Mouse (Mus musculus) kidney, postnatal 10 days (tissue): ENCODE results near the gene 6030452D12Rik.
A peak's percentile ranks its signal among the peaks of the same experiment; 100 is the strongest.

Experiments
- DNase-seq: peaks from one replicate; pipeline ENCODE4 v3.0.0; 2021; ENCODE audit warnings: mixed read lengths

Gene 6030452D12Rik

DNA sequence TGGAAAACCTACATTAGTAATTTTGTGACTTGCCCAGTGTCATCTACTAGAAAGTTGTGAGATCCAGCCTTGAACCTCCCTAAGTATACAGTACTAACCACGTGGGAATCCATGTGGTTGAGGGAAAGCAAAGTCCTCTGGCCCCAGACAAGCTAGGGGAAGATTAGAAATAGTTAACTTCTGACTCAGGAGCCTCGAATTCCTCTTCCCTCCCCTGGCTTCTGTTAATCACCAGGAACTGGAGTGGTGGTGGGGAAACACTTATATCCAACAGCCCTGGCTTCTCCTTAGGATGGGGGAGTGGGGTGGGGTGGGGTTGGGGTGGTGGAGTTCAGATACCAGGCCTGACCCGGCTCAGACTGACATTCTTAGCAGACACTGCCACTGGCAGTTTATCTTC lies 18.4 kb downstream of the 6030452D12Rik start:
- DNase-seq: no peak

DNA sequence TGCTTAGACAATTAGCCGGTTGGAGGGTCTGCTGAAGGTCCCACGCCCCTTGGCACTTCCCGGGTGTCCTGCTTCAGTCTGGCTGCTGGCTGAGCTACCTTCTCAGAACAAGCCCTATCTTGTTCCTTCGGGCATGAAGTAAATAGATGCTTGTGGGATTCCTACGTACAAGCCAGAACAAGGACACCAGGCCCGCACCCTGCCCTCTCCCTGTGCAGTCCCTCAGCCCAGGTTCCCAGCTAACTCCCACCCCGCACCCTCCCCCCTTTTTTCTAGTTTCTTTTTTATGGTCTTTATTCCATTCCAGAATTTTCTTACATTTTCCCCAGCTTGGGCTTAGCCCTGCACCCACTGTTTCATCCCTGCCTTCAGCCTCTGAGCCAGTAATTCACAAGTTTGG lies 20.3 kb downstream of the 6030452D12Rik start:
- no peak for DNase-seq

DNA sequence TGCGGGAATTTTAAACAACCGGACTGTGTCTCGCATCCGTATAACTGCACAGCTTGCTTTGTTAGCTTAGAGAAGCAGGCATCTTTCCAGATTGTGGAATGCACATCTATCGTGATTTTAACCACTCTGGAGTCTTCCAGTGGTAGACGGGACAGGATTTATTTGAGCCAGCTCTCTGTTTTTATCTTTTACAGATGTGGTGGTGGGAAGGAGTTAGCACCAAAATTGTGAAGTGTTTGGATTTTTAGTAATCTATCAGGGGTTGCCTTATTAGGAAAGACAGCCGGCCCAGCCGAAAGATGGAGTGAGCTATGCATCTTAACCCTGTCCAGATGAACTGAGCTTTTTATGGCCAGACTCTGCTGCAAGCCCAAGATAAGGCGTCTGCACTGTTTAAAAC lies 21.5 kb downstream of the 6030452D12Rik start:
- DNase-seq: no peak

DNA sequence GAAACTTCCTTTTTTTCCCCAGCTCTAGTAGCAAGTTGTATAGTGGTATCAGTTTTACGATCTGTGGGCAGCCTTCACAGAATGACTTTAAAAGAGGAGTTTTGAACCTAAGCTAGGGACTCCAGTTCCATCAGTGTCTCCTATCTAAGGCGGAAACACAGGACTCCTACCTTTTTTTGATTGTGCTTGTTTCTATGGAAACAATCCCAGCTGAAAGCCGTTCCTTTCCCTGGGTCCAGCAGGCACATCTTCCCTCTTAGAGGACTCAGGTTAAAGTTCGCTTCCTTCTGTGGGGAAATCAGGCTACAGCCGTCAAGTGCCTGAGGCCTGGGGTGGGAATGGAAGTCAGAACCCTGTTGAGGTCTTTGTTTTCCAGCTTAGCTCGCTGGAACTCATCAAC lies 26.4 kb downstream of the 6030452D12Rik start:
- no peak for DNase-seq

DNA sequence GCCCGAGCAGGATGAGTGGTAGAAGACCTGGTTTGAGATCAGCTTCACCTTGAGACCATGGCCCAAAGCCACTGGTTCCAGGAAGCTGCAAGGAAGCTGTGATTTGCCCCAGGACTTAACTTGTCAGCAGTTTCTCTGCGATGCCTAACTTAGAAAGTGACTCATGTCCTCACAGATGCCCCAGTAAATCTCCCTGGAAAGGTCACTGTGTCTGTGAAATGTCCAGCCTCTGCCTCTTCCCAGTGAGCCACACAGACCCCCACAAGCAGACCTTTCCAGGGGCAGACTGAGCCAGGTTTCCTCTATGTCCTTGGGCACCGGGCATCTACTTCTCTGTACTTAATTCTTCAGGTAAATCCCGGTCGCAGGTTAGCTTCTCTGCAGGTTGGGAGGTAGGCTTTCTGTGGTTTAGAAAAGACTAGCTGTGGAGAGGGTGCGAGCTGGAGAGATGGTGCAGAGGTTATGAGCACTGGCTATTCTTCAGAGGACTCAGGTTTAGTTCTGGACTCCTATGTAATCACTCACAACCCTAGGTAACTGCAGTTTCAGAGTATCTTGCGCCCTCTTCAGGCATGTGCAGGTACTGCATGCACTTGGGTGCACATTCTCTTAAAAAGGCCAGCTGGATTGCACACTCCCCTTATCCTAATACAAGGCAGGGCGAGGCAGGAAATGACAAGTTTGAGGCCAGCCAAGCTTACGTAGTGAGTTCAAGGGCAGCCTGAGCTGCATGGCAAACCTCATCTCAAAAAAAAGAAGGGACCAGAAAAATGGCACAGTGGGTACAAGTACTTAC lies 27.1 kb downstream of the 6030452D12Rik start:
- no peak for DNase-seq

DNA sequence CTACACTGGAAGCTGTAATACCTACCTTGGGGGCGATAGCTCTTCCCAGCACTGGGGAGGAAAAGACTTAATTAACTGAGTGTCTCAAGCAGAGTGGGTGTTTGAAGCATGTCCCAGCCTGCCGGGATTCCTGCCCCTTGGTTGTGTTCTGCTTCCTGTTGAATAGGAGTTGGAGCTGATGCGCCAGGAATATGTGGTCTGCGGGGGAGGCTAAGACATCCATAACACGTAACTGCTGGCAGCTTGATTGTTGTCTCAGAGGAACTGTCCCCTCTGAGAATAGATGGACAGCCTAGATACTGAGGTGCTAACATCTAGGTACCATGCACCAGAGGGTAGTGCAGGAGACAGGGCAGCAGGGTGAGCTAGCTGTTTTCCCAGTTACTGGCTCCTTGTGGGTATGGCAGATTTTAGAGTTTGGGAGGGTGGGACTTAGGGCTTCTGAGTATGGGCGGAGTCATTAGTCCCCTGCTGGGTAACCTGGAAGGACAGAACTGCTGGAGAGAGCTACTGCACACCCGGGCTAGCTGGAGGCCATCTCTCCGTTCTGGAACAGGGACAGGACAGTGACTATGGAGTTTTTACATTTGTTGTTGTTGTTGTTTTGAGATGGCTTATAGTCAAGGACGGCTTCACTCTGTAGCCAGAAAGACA lies 28.4 kb downstream of the 6030452D12Rik start:
- no peak for DNase-seq

DNA sequence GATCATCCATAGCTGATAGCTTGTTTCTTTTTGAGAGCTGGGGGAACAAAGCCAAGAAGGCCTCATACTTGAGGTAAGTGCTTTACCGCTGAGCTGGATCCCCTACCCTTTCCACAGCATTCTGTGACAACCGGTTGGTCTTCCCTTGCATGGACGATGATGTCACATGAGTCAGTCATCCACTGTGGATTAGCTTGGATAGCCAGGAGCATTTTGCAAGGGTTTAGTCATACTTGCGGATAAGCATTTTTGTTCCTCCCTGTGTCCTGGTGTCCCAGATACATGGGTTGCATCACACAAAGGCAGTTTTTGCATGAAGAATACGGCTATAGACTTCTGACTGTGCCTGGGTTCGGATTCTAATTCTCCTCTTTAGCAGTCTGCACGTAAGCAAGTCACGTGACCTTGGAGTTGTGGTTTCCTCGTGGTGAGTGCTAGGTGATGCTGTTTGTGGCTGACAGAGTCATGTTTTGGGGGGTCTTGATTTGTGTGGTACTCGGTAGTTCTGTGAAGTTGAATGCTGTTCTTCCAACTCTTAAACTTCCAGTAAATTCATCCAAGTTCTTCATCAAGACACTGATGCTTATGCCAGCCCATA lies 29.7 kb downstream of the 6030452D12Rik start:
- DNase-seq: no peak

DNA sequence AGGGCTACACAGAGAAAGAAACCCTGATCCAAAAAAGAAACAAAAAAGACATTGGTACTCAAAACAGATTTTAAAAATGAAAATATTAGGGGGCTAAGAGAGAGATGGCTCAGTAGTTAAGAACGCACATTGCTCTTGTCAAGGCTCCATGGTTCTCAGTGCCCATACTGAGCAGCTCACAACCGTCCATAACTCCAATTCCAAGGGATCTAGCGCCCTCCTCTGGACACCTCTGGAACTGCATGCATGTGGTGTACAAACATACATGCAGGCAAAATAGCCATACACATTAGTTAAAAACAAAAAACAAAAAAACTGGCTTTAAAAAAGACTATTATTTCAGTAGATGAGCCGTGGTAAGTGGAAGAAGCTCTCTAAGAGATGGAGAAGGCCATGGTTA lies 30.2 kb downstream of the 6030452D12Rik start:
- peak; percentile 47 for DNase-seq

DNA sequence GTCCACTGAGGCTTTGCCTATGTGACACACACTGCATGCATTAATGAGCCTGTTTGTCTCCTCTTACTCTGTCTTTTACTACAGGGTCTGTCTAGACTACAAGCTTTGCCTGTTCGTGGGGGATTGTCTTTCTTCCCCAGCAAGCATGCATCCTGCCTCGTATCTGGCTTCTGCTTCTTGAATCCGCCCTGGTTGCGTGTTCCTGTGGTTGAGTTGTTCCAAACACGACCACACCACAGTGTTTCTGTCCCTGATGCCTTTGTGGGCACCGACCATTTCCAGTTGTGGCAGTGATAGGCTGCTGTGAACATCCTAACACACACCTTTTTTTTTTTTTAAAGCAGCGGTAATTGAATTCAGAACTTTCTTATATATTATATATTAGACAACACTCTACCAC lies 33.4 kb downstream of the 6030452D12Rik start:
- no peak for DNase-seq

DNA sequence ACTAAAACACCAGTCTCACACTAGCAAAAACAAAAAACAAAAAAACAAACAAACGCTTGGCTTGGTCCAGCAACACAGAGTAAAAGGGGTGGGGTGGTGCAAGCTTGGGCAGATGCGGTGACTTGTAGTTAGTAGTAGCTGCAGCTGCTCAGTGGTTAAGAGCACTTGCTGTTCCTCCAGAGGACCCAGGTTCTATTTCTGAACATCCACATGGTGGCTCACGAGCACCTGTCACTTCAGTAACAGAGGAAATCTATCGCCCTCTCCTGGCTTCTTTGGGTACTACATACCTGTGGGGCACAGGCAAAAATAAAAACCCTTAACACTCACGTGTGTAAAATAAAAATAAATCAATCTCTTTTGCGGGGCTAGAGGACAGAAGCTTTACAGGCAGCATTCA lies 34.1 kb downstream of the 6030452D12Rik start:
- DNase-seq: peak; percentile 78

DNA sequence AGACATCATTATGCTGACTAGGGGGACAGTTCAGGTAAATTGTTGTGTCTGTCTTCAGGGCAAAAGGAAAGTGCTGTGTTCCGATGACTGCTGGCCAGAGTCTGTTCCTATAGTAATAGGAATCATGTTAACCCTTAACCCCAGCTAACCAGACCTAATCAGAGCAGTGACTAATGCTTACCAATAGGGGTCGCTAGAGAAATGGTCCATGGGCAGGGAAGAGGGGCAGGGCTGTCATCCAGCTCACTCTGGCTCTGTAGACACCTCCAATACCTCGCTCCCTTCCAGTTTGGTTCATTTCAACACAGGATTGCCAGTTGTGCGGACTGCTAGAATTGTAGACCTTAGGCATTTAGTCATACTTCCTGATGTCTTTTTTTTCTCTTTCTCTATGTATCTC lies 35.1 kb downstream of the 6030452D12Rik start:
- no peak for DNase-seq

DNA sequence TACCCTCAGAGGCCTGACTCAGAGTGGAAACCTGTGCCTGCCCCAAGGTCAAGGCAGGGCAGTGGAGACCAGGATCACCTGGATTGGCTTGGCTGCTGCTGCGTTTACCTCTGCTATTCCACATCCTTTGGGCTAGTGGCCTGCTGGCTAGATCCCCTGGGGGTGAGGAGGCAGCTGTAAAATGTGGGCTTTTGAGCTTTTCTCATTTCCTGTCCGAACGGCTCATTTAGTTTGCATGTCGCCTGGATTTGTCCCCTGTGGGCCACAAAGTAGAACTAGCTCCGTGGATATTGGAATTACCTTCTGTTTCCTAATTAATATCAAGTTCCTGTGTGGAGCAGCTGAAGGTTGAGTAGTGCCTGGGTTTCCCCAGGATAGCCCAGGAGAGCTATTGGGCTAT lies 38.9 kb downstream of the 6030452D12Rik start:
- no peak for DNase-seq

DNA sequence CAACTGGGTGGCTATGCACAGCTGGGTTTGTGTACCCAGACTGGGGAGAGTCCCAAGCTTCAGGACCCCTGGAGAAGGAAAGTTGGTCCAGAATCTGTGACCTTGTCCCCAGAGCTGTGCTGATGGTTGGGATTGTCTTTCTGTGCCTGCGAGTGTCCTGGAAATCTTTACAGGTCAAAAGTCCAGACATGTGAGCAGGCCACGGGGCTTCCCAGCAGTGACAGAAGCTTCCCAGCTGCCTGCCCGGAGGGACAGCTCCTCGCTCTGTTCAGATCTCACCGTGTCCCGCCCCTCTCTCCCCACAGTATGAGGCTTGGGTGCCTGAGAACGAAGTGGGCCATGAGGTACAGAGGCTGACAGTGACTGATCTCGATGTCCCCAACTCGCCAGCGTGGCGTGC lies 40.7 kb downstream of the 6030452D12Rik start:
- DNase-seq: no peak

DNA sequence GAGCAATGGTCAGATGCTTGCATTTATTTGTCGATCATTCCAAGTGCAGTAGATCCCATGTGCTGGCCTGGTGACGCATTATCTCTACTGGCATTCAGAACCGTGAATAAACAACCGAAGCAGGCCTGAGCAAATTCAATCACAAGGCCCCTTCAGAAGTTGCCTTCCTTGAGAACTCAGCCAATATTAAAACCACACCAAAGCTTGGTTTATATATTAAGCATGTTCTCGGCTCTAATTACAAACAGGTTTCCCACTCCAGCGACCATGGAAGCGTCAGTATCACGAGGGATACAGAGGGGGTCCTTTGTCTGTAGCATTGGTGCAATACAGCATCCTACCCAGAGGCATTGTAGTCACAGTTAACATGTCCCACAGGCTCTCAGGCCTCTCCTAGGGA lies 42.7 kb downstream of the 6030452D12Rik start:
- no peak for DNase-seq

DNA sequence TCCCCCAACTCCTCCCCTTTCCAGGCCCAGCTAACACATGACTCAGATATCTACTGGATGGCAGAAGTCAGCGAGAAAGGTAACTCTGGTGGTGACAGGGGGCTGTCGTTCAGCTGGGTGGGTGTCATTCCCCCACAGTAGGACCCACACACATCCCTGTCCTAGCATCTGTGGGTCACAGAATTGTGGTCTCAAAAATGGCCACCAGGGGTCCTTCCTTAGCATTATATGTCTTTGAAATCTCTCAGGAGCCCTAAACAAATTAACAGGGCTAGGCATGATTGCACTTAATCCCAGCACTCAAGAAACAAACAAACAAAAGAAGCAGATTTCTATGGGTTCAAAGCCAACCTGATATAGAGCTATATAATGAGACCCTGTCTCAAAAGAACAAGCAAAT lies 44.8 kb downstream of the 6030452D12Rik start:
- no peak for DNase-seq

DNA sequence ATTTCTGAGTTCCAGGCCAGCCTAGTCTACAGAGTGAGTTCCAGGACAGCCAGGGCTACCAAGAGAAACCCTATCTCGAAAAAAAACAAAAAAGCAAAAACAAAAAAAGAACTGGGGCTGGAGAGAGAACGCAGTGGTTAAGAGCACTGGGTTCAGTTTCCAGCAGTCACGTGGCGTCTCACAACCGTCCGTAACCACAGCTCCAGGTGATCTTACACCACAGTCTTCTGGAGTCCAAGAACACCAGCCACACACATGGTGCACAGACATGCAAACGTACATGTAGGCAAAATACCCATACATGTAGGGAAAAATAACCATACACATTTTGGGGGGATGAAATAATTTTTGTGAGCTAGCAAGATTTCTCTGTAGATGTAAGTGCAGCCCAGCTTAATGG lies 46.4 kb downstream of the 6030452D12Rik start:
- no peak for DNase-seq

DNA sequence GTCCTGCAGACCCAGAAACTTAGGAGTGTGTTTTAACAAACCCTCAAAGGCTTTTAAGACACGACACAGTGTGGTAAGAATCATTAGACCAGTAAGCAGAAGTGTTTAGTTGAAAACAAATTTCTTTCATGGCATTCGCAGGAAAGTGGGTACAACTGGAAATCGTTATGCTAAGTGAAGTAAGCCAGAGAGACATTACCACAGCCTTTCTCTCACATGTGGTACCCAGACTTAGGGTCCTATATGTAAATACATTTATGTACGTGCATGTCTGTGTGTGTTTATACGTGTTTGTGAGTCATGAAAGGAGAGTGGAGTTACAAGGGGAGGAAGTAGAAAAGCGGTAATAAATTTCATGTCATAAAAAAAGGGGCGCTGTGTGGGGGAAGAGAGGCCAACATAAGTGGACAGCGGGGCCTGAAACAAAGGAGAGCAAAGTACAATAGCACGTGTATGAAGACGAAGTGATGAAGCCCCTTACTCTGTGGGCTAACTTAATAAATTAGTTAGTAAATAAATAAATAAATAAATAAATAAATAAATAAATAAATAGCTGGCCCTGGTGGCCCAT lies 48.1 kb downstream of the 6030452D12Rik start:
- no peak for DNase-seq

DNA sequence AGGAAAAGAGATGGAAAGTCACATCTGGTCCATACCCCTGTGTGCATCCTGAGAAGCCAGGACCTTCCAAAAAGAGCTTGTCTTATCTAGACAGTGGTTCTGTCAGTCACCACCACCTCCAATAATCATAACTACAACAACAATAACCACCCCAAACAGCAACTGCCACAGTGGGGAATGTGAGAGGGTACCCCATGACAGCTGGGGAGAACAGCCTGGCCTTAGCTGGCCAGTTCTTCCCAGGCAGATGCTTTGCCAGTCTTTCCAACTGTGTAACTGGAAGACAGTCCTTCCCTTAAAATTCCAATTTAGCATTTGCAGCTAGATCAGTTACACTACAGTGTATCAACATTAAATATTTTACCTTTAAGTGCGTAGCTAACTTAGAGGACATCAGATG lies 50.6 kb downstream of the 6030452D12Rik start:
- DNase-seq: no peak

DNA sequence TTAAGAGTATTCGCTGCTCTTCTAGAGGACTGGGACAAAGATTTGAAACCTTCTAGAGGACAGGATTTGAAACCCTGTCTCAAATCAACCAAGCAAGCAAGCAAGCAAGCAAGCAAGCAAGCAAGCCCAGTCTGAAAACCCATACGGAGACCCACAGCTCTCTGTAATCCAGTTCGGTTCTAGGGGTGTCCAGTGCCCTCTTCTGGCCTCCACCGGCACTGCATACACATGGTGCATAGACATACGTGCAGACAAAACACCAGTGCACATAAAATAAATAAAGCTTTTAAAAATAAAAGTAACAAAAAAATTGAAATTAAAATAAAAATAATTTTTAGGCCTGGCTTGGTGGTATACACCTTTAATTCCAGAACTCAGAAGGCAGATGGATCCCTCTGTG lies 53.7 kb downstream of the 6030452D12Rik start:
- DNase-seq: no peak

DNA sequence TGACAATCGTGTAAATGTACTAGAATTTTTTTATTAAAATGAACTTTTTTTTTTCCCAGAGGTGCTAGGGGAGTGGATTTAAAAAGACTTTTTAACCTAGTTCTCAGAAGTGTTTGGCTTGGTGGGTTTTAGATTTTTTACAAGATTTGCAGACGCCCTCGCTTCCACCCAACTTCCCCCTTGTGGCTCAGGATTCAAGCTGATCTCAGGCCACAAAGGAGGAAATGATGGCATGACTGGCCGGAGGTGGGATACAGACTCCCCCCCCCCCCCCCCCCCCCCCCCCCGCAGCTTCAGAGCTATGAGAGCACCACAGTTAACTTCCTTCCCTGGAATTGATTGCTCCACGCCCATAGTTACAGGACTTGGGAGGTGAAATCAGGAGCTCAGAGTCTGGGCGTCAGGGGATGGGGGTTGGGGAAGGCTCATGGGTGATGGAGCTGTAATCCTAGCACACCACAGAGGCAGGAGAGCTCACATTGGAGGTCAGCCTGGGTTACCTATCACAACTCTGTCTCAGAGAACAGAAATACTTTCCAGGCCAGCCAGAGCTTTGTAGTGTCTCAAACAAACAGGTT lies 55.8 kb downstream of the 6030452D12Rik start:
- no peak for DNase-seq
